Comparison of ENCODE assay signal across 19 mouse cellular contexts in genomic region chr11:31669172-31669869, GRCm38 (mm10). TPM values are rescaled to one million over a fixed set of nuclear protein-coding genes. Genes with fewer than 3 reads are reported as not detected.
DNase-seq lines count a peak whose midpoint lies in the region; ATAC-seq and TF ChIP-seq lines count a peak whose summit lies in the region.
"Had no signal": no experiment of that assay in that cellular context is flagged by ENCODE, and none has a peak within 500 bp of the region (broad histone marks: within the 10 kb centered on the region; RNA-seq: fewer than 3 reads in every experiment).

No protein-coding gene starts in this region.

- WGBS in intestine, postnatal 0 days = 92% methylated on average over 9 of the region's 9 CpGs
- WGBS in intestine, embryonic 16.5 days = 92% methylated on average over 9 of the region's 9 CpGs

- no peak overlapping the region for H3K4me2 ChIP-seq in intestine, postnatal 0 days (replicated peaks; ENCODE audit: low read depth)
- H3K4me2 ChIP-seq in intestine, embryonic 16.5 days (ENCODE audit: low read depth, low read length) = no peak overlapping the region

- H3K9ac ChIP-seq in intestine, postnatal 0 days (ENCODE audit: low read depth, low read length) = no peak overlapping the region
- H3K9ac ChIP-seq in intestine, embryonic 16.5 days (ENCODE audit: low read depth, low read length) = no peak overlapping the region
- H3K9ac ChIP-seq: embryonic facial prominence, embryonic 12.5 days had no signal

- H3K9me3 ChIP-seq in intestine, postnatal 0 days (ENCODE audit: control insufficient read depth) = no peaks in the 10 kb centered on the region
- no peaks in the 10 kb centered on the region for H3K9me3 ChIP-seq in intestine, embryonic 16.5 days (ENCODE audit: control insufficient read depth, low read length)
- H3K9me3 ChIP-seq: embryonic facial prominence, embryonic 12.5 days; limb, embryonic 10.5 days had no signal

- H3K27me3 ChIP-seq in intestine, postnatal 0 days (replicated peaks; ENCODE audit: control insufficient read depth, insufficient read depth, low read length) = no peaks in the 10 kb centered on the region
- no peaks in the 10 kb centered on the region for H3K27me3 ChIP-seq in intestine, embryonic 16.5 days (replicated peaks; ENCODE audit: control insufficient read depth, insufficient read depth, low read length)
- H3K27me3 ChIP-seq: embryonic facial prominence, embryonic 12.5 days; Patski had no signal

- DNase-seq in 416B (ENCODE audit: low read depth) (peak; percentile 49), A20 (ENCODE audit: low read depth, low spot score) (peak; percentile 31)
- peak; percentile 81 for DNase-seq in fat pad, adult 2 months (ENCODE audit: extremely low read depth, low read depth, low spot score)
- DNase-seq in spleen, postnatal 4 days (ENCODE audit: low spot score in 2 of 2) = no peak
- DNase-seq in frontal cortex, postnatal 10 days (ENCODE audit: low spot score in 2 of 2) = no peak
- DNase-seq: adrenal gland, adult 2 months; cerebellum, postnatal 36 days; heart, postnatal 36 days; kidney, adult 9 months; layer of hippocampus, adult 9-11 months; lung, adult 18-20 months; right cerebral cortex, postnatal 14 days; thymus, postnatal 4 days had no signal

- H3K36me3 ChIP-seq in intestine, postnatal 0 days (ENCODE audit: control insufficient read depth, insufficient read depth) = peaks cover 39% of the 10 kb centered on the region
- peaks cover 6% of the 10 kb centered on the region for H3K36me3 ChIP-seq in intestine, embryonic 16.5 days (ENCODE audit: control insufficient read depth, insufficient read depth, low read length)

- H3K4me3 ChIP-seq in intestine, postnatal 0 days (ENCODE audit: low read depth, low read length) = no peak overlapping the region
- H3K4me3 ChIP-seq in intestine, embryonic 16.5 days (ENCODE audit: low read length) = no peak overlapping the region
- H3K4me3 ChIP-seq: embryonic facial prominence, embryonic 12.5 days had no signal

- ATAC-seq in intestine, postnatal 0 days = no peak
- no peak for ATAC-seq in intestine, embryonic 16.5 days
- ATAC-seq: forebrain, embryonic 16.5 days; Patski had no signal

- TF ChIP-seq CTCF in intestine, postnatal 0 days (IDR thresholded peaks at IDR 0.05; ENCODE audit: low read depth) = peak; percentile 33

- H3K4me1 ChIP-seq in intestine, postnatal 0 days (replicated peaks; ENCODE audit: control insufficient read depth, insufficient read depth, low read length) = no peaks in the 10 kb centered on the region
- H3K4me1 ChIP-seq in intestine, embryonic 16.5 days (ENCODE audit: control insufficient read depth, insufficient read depth, low read length) = peaks cover 7% of the 10 kb centered on the region

- no peak overlapping the region for H3K27ac ChIP-seq in intestine, postnatal 0 days (ENCODE audit: low read depth, low read length)
- H3K27ac ChIP-seq in intestine, embryonic 16.5 days (ENCODE audit: low read length) = no peak overlapping the region
- H3K27ac ChIP-seq: embryonic facial prominence, embryonic 12.5 days; limb, embryonic 10.5 days had no signal

RNA-seq across cellular contexts. Expression of gene Bod1, which starts 2.4 kb away (rescaled TPM):
- 37.4 and 40.4 TPM in 2 replicates for polyA plus RNA-seq in intestine, postnatal 0 days (2015; fragmentation: Nextera tagmentation; extraction: Ambion mirVana)
- polyA plus RNA-seq in intestine, embryonic 16.5 days (2015; fragmentation: Nextera tagmentation; extraction: Ambion mirVana) = 46.9 and 54.8 TPM in 2 replicates

Comparison
In these comparisons a context has a peak if more than half of its experiments do, and no peak if none do; other contexts are left out.
1. DNase-seq: peak in 416B (single experiment), A20 (single experiment) and fat pad, adult 2 months (single experiment); none in spleen, postnatal 4 days (0 of 2) and frontal cortex, postnatal 10 days (0 of 2).